Mouse (Mus musculus) embryo, embryonic 10 days (tissue): ENCODE data around the gene Mapk8ip3.

ENCODE experiments used
- DNase-seq: peaks from one replicate; pipeline ENCODE4 v3.0.0-alpha.2; 2015; ENCODE audit warnings: low spot score

Gene Mapk8ip3

GRCm38 (mm10) chr17:24885356-24886133 is 51.2 kb downstream of the Mapk8ip3 start:
- DNase-seq = no peak

GRCm38 (mm10) chr17:24884391-24884790 is 52.4 kb downstream of the Mapk8ip3 start:
- DNase-seq = no peak

GRCm38 (mm10) chr17:24881738-24882440 is 54.9 kb downstream of the Mapk8ip3 start:
- peak; percentile 67 for DNase-seq

- DNase-seq = no peak
Measured at GRCm38 (mm10) chr17:24878531-24878930, 58.2 kb downstream of the Mapk8ip3 start.

GRCm38 (mm10) chr17:24878117-24878397 is 58.7 kb downstream of the Mapk8ip3 start:
- DNase-seq = no peak

- DNase-seq = no peak
Measured at GRCm38 (mm10) chr17:24877336-24878116, 59.3 kb downstream of the Mapk8ip3 start.

- no peak for DNase-seq
Measured at GRCm38 (mm10) chr17:24874989-24875388, 61.8 kb downstream of the Mapk8ip3 start.

- DNase-seq = no peak
Measured at GRCm38 (mm10) chr17:24874405-24874745, 62.4 kb downstream of the Mapk8ip3 start.

- no peak for DNase-seq
Measured at GRCm38 (mm10) chr17:24873695-24874404, 62.9 kb downstream of the Mapk8ip3 start.

GRCm38 (mm10) chr17:24867914-24868313 is 68.9 kb downstream of the Mapk8ip3 start:
- DNase-seq = no peak

GRCm38 (mm10) chr17:24865776-24866175 is 71.0 kb downstream of the Mapk8ip3 start, which contains the start of gene Igfals:
Igfals (plus strand) TSS chr17:24865997.
- no peak for DNase-seq

- no peak for DNase-seq
Measured at GRCm38 (mm10) chr17:24861785-24862184, 75.0 kb downstream of the Mapk8ip3 start.

GRCm38 (mm10) chr17:24860076-24860475 is 76.7 kb downstream of the Mapk8ip3 start:
- DNase-seq = no peak

- DNase-seq = no peak
Measured at GRCm38 (mm10) chr17:24858967-24859366, 77.8 kb downstream of the Mapk8ip3 start.

- no peak for DNase-seq
Measured at GRCm38 (mm10) chr17:24857831-24858470, 78.8 kb downstream of the Mapk8ip3 start.

GRCm38 (mm10) chr17:24856589-24856988 is 80.2 kb downstream of the Mapk8ip3 start:
- DNase-seq = no peak

GRCm38 (mm10) chr17:24855838-24856464 is 80.8 kb downstream of the Mapk8ip3 start:
- DNase-seq = no peak

- no peak for DNase-seq
Measured at GRCm38 (mm10) chr17:24851381-24852125, 85.2 kb downstream of the Mapk8ip3 start.

- no peak for DNase-seq
Measured at GRCm38 (mm10) chr17:24850773-24851127, 86.0 kb downstream of the Mapk8ip3 start.

- DNase-seq = peak; percentile 99
Measured at GRCm38 (mm10) chr17:24850065-24850772, 86.6 kb downstream of the Mapk8ip3 start, which contains the start of gene Fahd1. Fahd1 (minus strand) TSS chr17:24850364.
